Mouse (Mus musculus) stomach, postnatal 0 days (tissue): ENCODE data around the gene Cdk10.

Source experiments
- CTCF ChIP-seq: IDR thresholded peaks from 2 replicates; pipeline ENCODE4 v1.5.1; 2016; ENCODE audit warnings: antibody characterized with exemption, low read depth, mild to moderate bottlenecking, moderate library complexity
- EP300 ChIP-seq: optimal IDR thresholded peaks from 2 replicates; pipeline ENCODE3; 2016; ENCODE audit warnings: antibody characterized with exemption

DNA sequence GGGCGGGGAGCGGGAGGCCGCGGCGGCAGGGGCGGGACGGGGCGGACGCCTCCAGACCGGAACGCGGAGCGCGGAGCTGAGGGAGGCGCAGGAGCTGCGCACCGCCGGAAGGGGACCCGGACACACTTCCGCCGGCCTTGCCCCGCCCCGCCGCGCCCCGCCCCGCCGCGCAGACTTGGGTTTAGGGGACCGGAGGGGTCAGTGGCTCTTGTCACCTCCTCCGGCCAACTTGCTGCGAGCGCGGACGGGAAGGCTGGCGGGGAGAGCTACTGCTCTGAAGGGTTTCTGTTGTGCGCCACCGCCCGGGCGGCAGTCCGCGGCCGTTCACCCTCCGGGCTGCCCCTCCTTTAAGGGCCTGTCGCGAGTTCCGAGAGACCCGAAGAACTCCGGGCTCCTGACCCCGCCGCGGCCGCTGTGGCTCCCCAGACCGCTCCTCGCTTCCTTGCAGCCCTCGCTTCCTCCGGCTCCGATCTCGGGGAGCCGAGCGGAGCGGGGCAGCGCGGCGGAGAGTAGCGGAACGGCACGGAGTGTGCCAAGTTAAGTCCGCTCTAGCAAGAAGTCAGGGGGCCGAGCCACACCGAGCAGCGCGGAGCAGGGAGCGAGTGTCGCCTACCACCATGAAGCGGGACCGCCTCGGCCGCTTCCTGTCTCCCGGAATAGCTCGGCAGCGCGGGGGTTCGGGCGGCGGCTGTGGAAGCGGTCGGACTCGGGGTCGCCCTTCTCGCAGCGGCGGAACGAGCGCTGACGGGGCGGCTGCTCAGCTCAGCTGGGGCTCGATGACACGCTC lies 29.6 kb downstream of the Cdk10 start, which contains the start of the genes Zfp276 and Vps9d1:
- no peak for TF ChIP-seq EP300
- no peak; the same call in 1 of the 2 replicates for TF ChIP-seq CTCF
